Mouse (Mus musculus): ENCODE measurements around the gene Gm17268.

DNA sequence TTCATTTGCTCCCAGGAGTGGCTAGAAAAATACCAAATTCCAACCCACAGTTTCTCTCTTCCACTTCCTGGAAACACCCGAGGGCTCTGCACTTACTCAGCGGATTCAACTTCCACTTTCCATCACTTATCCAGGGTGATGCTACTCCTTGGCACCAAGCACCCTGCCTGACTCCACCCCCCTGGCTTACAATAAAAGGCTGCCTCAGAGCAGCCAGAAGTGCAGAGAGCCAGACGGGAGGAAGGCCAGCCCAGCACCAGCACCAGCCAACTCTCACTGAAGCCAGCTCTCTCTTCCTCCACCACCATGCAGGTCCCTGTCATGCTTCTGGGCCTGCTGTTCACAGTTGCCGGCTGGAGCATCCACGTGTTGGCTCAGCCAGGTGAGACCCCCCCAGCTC, 3.0 kb downstream of the Gm17268 start, which contains the start of gene Ccl2:
- TF ChIP-seq CTCF (IDR thresholded peaks at IDR 0.05; ENCODE audit: control insufficient read depth, insufficient read depth, insufficient replicate concordance, low read depth, low read length) (no peak), POLR2A (IDR thresholded peaks at IDR 0.05; ENCODE audit: control insufficient read depth, low read depth, low read length) (no peak)

Measured in testis, adult 2 months (tissue).